Mouse (Mus musculus) hindbrain, embryonic 11.5 days (tissue): ENCODE measurements around the gene 2010111I01Rik. TPM values are rescaled to one million over a fixed set of nuclear protein-coding genes. Genes with fewer than 3 reads are reported as not detected.
A peak's percentile ranks its signal among the peaks of the same experiment; 100 is the strongest.
"Not testable (repeated sequence)": the region's sequence is repeated elsewhere in the genome, so short reads cannot be mapped to it uniquely, and the experiment has no call there.

ENCODE experiments used
- ATAC-seq: fragments of 200-750 bp; cut with Nextera tagmentation; 2 replicates; pipeline ENCODE4 v1.8.0; 2017; ENCODE audit warnings: mild to moderate bottlenecking, moderate TSS enrichment, moderate library complexity; ENCODE audit not compliant: low FRiP score
- DNase-seq: peaks from one replicate; pipeline ENCODE4 v3.0.0-alpha.2; 2015; ENCODE audit warnings: low spot score
- H3K27ac ChIP-seq: fragments of 300-500 bp; sonication (generic); 2 replicates; pipeline ENCODE4 v1.5.1; 2014; ENCODE audit warnings: mild to moderate bottlenecking, low read depth, low read length
- H3K27me3 ChIP-seq: fragments of 300-500 bp; sonication (generic); 2 replicates; pipeline ENCODE4 v1.6.1; 2014; ENCODE audit warnings: mild to moderate bottlenecking, low read length, moderate library complexity, mixed read lengths; ENCODE audit not compliant: control insufficient read depth, insufficient read depth
- H3K36me3 ChIP-seq: fragments of 300-500 bp; sonication (generic); 2 replicates; pipeline ENCODE4 v1.6.1; 2014; ENCODE audit warnings: mild to moderate bottlenecking, low read length, moderate library complexity, mixed read lengths; ENCODE audit not compliant: control insufficient read depth, insufficient read depth
- H3K4me1 ChIP-seq: fragments of 300-500 bp; sonication (generic); replicated peaks from 2 replicates; pipeline ENCODE4 v1.6.1; 2014; ENCODE audit warnings: low read length, mixed read lengths; ENCODE audit not compliant: control insufficient read depth, insufficient read depth
- H3K4me2 ChIP-seq: fragments of 300-500 bp; sonication (generic); replicated peaks from 2 replicates; pipeline ENCODE4 v1.6.1; 2014; ENCODE audit warnings: mild to moderate bottlenecking, low read depth, low read length
- H3K4me3 ChIP-seq: fragments of 300-500 bp; sonication (generic); 2 replicates; pipeline ENCODE4 v1.5.1; 2014; ENCODE audit warnings: low read depth, low read length
- H3K9ac ChIP-seq: fragments of 300-500 bp; sonication (generic); 2 replicates; pipeline ENCODE4 v1.6.1; 2014; ENCODE audit warnings: low read depth, low read length
- H3K9me3 ChIP-seq: fragments of 300-500 bp; sonication (generic); 2 replicates; pipeline ENCODE4 v1.6.1; 2016; ENCODE audit warnings: low read length; ENCODE audit not compliant: control insufficient read depth
- WGBS: fragments of 180-500 bp; shearing (Covaris S2); extraction: QIAGEN DNeasy Blood & Tissue Kit; methylation state at CpG from one replicate; pipeline ENCODE4 v1.1.7; 2014; 5-methylcytosine and 5-hydroxymethylcytosine counted together
- polyA plus RNA-seq: library from polyadenylated mRNA; unstranded; fragments of >200 nt; fragmentation: Nextera tagmentation; extraction: Ambion mirVana; gene quantifications from 2 replicates; pipeline ENCODE4 v1.2.1, GENCODE M21; 2014

2010111I01Rik gene
- polyA plus RNA-seq, 1 experiment from 2014 or later, result 46.2 TPM

DNA sequence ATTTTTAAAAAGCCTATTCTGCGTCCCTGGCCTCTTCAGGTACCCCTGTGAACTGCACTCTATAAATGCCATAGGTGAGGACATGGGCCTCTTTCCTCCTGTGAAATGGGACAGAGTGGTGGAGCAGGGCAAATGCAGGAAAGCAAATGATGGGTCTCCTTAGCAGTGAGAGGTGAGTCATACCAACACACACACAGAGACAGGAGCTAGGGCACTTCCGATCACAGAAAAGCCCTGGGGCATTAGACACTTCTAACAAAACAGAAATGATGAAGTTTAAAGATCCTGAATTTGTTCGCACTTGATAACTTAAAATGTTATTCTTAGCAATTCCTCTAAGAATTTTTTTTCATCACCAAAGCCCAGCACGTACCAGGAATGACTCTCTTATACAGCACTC, 375.3 kb downstream of the 2010111I01Rik start:
- Histone ChIP-seq H3K4me1 (no peaks in the 10 kb centered on the region), H3K9ac (no peak overlapping the region), H3K27ac (no peak overlapping the region), H3K27me3 (no peaks in the 10 kb centered on the region), H3K9me3 (no peaks in the 10 kb centered on the region), H3K4me2 (no peak overlapping the region), H3K36me3 (no peaks in the 10 kb centered on the region), H3K4me3 (no peak overlapping the region)
- DNase-seq (no peak), ATAC-seq (no peak)
- WGBS, result 86% methylated on average over 4 of the region's 4 CpGs

DNA sequence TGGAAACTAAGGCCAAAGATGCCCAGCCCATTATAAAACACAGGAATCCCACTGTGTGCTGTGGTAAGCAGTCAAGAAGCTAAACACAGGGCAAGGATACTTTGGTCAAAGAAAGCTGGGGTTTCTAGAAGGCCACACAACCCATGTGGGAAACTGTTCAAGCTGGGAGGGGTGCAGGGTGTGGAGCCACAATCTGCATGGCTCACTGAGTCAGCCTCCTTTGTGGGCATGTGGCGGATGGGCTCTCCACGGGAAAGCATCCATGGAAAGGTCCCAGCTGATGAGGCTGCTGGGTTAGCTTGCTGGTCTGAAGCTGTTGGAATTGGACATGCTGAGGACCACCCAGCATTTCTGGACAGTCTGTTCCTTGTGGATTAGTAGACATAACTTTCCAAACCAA, 378.1 kb downstream of the 2010111I01Rik start:
- ATAC-seq, result no peak
- DNase-seq, result no peak
- Histone ChIP-seq H3K4me3 (no peak overlapping the region), H3K27ac (no peak overlapping the region), H3K9ac (no peak overlapping the region), H3K4me1 (no peaks in the 10 kb centered on the region), H3K9me3 (no peaks in the 10 kb centered on the region), H3K27me3 (no peaks in the 10 kb centered on the region), H3K36me3 (no peaks in the 10 kb centered on the region), H3K4me2 (no peak overlapping the region)
- WGBS, result 82% methylated on average over 2 of the region's 2 CpGs

DNA sequence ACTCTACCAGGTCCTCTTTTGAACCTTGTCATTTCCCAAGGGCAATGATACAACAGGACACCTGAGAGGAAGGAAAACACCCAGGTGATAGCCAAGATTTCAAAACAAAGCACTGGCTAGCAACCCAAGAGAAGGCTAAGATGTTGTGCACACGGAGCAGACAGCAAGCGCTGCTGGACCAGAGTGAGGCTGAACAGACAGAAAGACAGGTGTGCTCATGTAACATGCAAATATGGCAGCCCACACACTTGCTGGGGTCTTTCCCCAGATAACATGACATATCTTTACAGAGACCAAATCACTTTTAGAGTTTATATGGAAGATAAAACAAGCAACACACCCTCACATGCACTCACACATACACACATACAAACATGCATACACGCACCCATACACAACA, 379.8 kb downstream of the 2010111I01Rik start:
- Histone ChIP-seq H3K4me1 (no peaks in the 10 kb centered on the region), H3K27me3 (no peaks in the 10 kb centered on the region), H3K9me3 (no peaks in the 10 kb centered on the region), H3K27ac (no peak overlapping the region), H3K4me2 (no peak overlapping the region), H3K9ac (no peak overlapping the region), H3K4me3 (no peak overlapping the region), H3K36me3 (no peaks in the 10 kb centered on the region)
- ATAC-seq (no peak), DNase-seq (no peak)
- 96% methylated on average over 3 of the region's 3 CpGs for WGBS

DNA sequence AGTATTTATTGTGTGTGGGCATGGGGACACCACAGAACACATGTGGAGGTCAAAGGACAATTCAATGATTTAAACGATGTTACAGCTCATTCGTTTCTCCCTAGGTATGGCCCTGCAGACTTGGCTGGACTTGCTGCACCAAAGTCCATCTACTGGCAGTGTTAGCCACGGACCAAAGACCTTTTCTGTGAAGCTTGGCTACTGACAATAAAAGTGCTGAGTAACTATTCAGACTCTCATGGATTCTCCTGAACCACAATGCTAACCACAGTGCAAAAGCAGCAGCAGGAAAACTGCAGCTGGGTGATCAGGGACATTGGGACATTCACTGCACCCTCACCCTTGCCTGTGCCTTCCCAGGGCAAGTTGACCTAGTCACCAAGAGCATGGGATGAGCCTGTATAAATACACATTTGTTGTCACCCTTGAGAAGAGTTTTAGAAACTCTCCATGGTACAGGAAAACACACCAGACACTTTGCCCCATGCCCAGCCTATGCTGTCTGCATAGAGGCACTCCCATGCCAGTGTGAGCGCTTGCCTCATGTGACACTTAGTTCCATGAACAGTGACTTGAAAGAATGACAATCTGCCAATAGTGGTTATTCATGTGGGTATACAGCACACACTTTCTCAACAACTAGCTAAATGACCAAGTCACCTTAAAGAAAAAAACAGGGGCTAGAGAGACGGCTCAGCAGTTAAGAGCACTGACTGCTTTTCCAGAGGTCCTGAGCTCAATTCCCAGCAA, 381.0 kb downstream of the 2010111I01Rik start:
- 86% methylated on average over 5 of the region's 5 CpGs for WGBS
- H3K4me2 ChIP-seq, result no peak overlapping the region
- no peaks in the 10 kb centered on the region for H3K9me3 ChIP-seq
- DNase-seq (no peak), ATAC-seq (no peak)
- H3K4me3 ChIP-seq, result no peak overlapping the region
- no peaks in the 10 kb centered on the region for H3K36me3 ChIP-seq
- no peak overlapping the region for H3K27ac ChIP-seq
- no peak overlapping the region for H3K9ac ChIP-seq
- H3K4me1 ChIP-seq, result no peaks in the 10 kb centered on the region
- no peaks in the 10 kb centered on the region for H3K27me3 ChIP-seq

DNA sequence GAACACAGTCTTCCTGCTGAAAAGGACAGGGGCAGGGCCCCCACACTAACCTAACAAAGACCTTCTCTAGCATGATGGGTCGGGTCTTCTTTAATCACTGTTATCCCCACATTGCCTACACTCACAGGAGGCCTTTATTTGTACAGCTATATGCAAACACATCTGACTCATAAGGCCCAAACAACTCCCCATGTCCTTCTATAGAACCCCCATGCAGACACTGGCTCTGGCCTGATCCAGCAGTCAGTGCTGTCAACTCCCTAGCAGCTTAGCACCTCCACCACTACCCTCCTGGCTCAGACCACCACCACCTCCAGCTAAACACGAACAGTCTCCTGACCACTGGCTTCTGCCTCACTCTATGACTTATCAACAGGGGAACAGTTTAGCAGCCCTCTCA, 382.9 kb downstream of the 2010111I01Rik start:
- no peak for ATAC-seq
- H3K9ac ChIP-seq, result no peak overlapping the region
- no peaks in the 10 kb centered on the region for H3K36me3 ChIP-seq
- WGBS, result 86% methylated on average over 2 of the region's 2 CpGs
- H3K27me3 ChIP-seq, result no peaks in the 10 kb centered on the region
- no peaks in the 10 kb centered on the region for H3K4me1 ChIP-seq
- H3K4me3 ChIP-seq, result no peak overlapping the region
- no peaks in the 10 kb centered on the region for H3K9me3 ChIP-seq
- no peak overlapping the region for H3K4me2 ChIP-seq
- DNase-seq, result no peak
- no peak overlapping the region for H3K27ac ChIP-seq

- 87% methylated on average over 4 of the region's 4 CpGs for WGBS
- Histone ChIP-seq H3K27ac (no peak overlapping the region), H3K4me3 (no peak overlapping the region), H3K9me3 (no peaks in the 10 kb centered on the region), H3K36me3 (no peaks in the 10 kb centered on the region), H3K27me3 (no peaks in the 10 kb centered on the region), H3K9ac (no peak overlapping the region), H3K4me1 (no peaks in the 10 kb centered on the region), H3K4me2 (no peak overlapping the region)
- DNase-seq, result no peak
- ATAC-seq, result no peak
These were observed 385.4 kb downstream of the 2010111I01Rik start for GRCm38 (mm10) chr13:63350076-63350475.

DNA sequence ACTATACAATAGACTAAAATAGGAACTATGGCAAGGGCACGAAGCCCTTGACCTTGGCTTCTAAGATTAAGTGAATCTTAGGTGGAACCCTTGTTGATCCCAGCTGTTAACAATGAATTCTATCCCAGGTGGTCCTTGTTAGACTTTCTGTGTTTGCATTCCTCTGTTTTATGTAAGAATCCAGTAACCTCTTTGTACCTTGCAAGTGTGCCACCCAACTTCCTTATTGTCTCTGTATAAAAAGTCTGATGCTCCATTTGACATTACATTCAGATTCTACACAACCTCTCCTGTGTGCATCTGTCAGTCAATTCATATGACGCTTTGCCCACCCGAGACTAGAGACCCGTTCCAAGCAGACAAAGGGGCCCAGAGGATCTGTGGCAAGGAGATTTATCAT, 388.6 kb downstream of the 2010111I01Rik start:
- H3K9me3 ChIP-seq, H3K36me3 ChIP-seq, ATAC-seq, DNase-seq, H3K9ac ChIP-seq, H3K4me3 ChIP-seq, H3K4me2 ChIP-seq, H3K4me1 ChIP-seq, H3K27ac ChIP-seq, H3K27me3 ChIP-seq: not testable (repeated sequence)
- 91% methylated on average over 4 of the region's 4 CpGs for WGBS

DNA sequence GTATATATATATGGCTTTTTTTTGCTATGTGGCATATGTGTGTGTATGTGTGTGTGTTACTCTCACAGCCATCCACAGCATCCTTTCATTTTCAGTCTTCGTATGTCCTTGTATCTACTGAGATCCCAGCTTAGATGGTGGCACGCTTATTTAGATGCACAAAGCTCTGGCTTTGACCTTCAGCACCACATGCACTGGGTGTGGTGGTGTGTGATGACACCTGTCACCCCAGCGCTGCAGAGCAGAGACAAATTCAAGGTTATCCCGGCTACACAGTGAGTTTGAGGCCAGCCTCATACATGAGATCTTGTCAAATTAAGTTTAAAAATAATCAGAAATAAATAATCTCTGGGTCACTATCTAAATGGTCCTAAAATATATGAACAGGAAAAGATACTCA, 391.4 kb downstream of the 2010111I01Rik start:
- no peak overlapping the region for H3K27ac ChIP-seq
- H3K4me3 ChIP-seq, result no peak overlapping the region
- ATAC-seq (no peak), DNase-seq (no peak)
- H3K36me3 ChIP-seq, result no peaks in the 10 kb centered on the region
- H3K27me3 ChIP-seq, result no peaks in the 10 kb centered on the region
- no peaks in the 10 kb centered on the region for H3K4me1 ChIP-seq
- 95% methylated on average over 4 of the region's 4 CpGs for WGBS
- no peaks in the 10 kb centered on the region for H3K9me3 ChIP-seq
- H3K9ac ChIP-seq, result no peak overlapping the region
- H3K4me2 ChIP-seq, result no peak overlapping the region

DNA sequence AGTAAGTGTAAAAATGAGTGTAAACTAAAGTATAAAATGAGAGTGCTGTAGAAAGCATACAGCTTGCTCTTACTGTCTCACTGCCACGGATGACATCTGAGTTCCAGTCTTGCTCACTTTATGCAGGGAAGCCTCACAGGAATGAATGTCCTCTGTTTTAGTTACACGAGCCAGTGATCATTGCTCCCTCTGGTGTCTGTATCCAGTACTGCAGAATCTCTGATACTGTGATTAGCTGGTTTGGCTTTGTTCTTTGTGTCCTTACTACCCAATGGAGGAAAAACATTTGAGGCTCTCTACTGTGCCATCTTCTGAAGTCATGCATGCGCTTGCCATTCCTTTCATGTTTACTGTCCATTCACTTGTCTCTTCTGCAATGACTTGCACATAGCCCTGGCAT, 391.9 kb downstream of the 2010111I01Rik start:
- Histone ChIP-seq H3K36me3 (no peaks in the 10 kb centered on the region), H3K4me3 (no peak overlapping the region), H3K9ac (no peak overlapping the region), H3K27ac (no peak overlapping the region), H3K9me3 (no peaks in the 10 kb centered on the region), H3K4me1 (no peaks in the 10 kb centered on the region), H3K27me3 (no peaks in the 10 kb centered on the region), H3K4me2 (no peak overlapping the region)
- peak; percentile 83 for DNase-seq
- no peak for ATAC-seq
- WGBS, result 41% methylated on average over 3 of the region's 3 CpGs
